Mouse (Mus musculus): ENCODE measurements around the gene Kdelc1. TPM values are rescaled to one million over a fixed set of nuclear protein-coding genes. Genes with fewer than 3 reads are reported as not detected.
A peak's percentile ranks its signal among the peaks of the same experiment; 100 is the strongest.

Kdelc1 gene
- total RNA-seq (2021), result 1 to 10 TPM; 6.7 to 7.7 TPM
- long read RNA-seq, experiment 1, partial matches to known transcripts, result 3 of 8 reads
- long read RNA-seq, experiment 1, other reads (novel, unspliced or antisense), result 4 of 8 reads
- long read RNA-seq, experiment 2, transcript Kdelc1-202 (10 exons, 2,359 nt), result major isoform, 7 of 9 reads
- long read RNA-seq, experiment 2, partial matches to known transcripts, result 1 of 9 reads
- long read RNA-seq, experiment 2, other reads (novel, unspliced or antisense), result 0 of 9 reads

DNA sequence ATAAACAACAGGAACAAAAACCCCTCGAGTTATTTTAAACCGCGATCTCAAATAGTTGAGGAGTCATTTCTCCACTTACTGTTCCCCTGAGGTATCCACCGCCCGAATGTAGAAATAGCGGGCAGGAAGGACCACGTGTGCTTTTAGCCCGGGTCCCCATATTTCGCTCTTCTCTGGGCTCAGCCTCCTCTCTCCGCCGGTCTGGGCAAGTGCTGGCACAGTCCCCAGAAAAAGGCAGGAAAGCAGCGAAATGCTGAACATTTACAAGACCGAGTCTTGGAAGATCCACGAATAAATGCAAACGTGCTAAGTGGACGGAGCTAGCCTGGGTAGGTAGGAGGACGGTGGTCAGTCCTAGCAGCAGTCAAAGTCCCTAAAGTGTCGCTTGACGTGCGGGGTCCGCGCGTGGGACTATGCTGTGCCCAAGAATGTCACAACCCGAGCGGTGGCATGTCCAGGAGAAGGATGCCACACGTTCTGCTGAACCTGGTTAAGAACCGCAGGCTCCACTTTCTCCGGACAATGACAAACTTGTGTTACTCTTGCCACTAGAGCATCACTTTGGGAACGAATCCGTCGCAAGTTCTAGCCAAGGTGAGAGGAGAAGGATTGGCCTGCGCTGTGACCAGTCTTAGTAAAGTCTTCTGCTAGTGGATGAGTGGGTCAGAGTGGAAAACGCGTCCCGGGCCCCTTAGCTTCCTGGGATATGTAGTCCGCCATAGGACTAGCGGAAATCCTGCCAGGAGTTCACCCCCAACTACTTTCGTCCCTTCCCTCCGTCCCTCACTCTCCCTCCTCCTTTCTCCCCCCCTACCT, at the start of gene Kdelc1, which contains the start of gene Bivm:
Kdelc1 (minus strand) TSS at position 570 of the 816 bp plus-strand sequence.
Bivm (plus strand) TSS at position 719 of the 816 bp plus-strand sequence.
- DNase-seq, result peak; percentile 89

GRCm38 (mm10) chr1:44167859-44168383, 49.3 kb upstream of the Kdelc1 start:
- DNase-seq, result no peak

DNA sequence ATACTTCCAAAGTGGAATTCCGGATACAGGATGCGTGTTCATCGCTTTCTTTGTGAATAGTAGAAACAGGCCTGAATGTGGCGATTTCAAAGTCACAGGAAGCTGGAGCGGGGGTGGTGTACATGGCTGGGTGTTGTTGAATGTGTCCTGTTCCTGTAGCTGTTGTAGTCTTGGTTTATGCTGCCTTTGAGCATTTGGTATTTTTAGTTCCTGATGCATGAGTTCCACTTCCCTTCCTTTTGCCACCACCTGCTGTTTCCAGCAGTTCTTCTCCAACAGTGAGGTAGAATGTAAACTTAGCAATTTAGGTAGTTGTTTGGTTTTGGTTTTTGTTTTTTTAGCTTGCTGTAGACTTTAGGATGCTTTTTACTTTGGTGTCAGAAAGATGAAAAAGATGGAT, 43.8 kb upstream of the Kdelc1 start:
- no peak for DNase-seq

GRCm38 (mm10) chr1:44161818-44162217, 43.2 kb upstream of the Kdelc1 start:
- no peak for DNase-seq

- no peak for DNase-seq
Observed at GRCm38 (mm10) chr1:44158317-44158716, 39.7 kb upstream of the Kdelc1 start.

- no peak for DNase-seq
Observed at GRCm38 (mm10) chr1:44155287-44155686, 36.7 kb upstream of the Kdelc1 start.

- no peak for DNase-seq
Observed at GRCm38 (mm10) chr1:44148706-44149105, 30.1 kb upstream of the Kdelc1 start.

DNA sequence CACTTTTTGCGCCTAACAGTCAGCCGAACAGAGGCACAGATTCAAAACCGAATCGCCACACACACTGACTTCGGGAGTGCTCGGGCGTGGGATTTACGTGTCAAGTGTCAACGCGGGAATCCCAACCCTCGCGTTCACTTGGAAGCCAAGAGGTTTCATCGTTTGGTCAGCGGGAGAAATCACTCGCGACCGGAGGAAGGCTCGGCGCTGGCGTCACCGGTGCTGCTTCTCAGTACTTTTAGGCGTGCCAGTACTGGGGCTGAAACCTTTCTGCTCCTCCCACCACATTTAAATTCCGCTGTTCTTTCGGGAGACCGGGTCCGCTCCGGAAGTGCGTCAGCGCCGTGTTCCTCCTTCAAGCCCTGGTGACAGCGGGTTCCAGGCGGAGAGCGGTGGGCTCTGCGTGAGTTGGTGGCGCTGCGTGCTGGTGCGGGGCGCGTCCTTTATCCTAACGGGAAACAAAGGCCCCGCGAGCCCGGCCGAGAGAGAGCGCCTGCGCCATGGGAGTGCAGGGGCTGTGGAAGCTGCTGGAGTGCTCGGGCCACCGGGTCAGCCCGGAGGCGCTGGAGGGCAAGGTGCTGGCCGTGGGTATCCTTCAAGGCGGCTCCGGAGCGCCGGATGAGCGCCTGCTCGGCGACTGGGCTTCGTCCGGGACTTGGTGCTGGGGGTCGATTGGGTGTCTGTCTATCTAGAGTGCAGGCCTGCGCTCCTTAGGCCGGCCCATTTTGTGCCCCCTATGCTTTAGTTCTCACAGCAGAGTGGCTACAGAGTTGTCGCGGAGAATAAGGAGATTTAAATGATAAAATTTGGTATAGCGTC, 29.2 kb upstream of the Kdelc1 start, which contains the start of gene Ercc5:
Ercc5 (plus strand) TSS at position 182 of the 819 bp plus-strand sequence.
- DNase-seq, result peak; percentile 85

- DNase-seq, result no peak
Observed at GRCm38 (mm10) chr1:44142747-44143146, 24.1 kb upstream of the Kdelc1 start.

DNA sequence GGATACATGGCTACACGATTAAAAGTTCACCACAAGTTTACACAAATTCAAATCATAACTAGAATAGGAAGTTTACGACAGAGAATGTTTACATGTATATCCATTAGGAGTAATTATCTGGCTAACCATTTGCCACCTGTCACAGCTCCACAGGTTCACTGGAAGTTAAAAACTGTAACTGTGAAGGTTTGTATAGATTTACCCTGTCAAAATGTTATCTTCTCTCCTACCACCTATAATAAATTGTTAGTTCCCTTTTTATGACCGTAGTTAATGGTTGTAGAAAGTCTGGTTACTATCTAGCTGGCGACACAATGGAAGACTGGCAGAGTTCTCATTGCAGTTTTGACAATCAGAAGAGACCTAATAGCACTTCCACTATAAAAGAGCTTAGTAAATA, 21.6 kb upstream of the Kdelc1 start:
- no peak for DNase-seq

GRCm38 (mm10) chr1:44129929-44130581, 11.4 kb upstream of the Kdelc1 start:
- DNase-seq, result no peak

DNA sequence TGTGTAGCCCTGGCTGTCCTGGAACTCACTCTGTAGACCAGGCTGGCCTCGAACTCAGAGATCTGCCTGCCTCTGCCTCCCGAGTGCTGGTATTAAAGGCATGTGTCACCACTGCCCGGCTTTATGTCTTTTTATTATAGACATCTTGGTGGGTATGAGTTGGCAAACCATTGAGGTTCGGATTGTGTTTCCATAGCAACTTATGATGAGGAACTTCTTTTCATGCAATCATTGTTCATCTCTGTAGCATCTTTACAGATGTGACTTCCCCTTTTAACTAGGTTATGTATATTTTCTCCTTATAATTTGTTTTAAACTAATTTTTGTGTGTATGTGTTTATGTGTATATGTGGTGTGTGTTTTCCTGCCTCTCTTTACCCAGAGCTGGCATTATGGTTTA, 7.0 kb upstream of the Kdelc1 start:
- DNase-seq, result no peak

DNA sequence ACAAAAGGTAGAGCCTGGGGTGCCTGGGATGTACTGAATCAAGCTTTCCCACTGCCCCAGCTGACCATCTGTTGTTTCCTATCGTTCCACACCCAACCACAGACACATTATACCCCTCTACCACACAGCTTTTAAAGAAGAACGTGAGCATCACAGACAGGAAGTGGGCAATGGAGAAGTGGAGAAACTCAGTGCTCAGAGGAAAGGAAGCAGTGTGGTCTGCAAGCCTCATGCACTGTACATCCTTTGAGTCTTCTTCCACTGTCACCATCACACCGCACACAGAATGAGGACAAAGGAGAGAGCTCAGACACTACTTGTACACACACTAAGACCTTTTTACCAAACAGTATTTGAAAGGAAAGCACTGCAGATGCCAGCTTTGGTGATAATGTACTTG, 3.6 kb upstream of the Kdelc1 start:
- no peak for DNase-seq

- DNase-seq, result no peak
Observed at GRCm38 (mm10) chr1:44120074-44120406, 1.4 kb upstream of the Kdelc1 start.

GRCm38 (mm10) chr1:44119201-44120073, 829 bp upstream of the Kdelc1 start:
- DNase-seq, result peak; percentile 80

DNA sequence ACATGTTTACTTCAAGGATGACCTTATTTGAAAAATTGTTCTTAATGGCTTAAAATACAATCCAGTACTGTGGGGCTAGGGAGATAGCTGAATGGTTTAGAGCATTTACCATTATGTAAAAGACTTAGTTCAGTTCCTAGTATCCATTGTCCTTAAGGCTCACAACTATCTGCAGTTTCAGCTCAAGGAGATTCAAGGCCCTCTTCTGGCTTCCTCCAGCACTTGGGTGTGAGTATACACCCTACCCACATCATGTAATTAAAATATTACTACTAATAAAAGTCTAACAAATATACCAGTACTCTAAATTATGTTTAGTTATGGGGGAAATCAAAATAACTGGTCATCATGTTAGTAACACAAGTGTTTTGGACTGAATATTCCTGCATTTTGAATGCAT, 1.0 kb downstream of the Kdelc1 start:
- no peak for DNase-seq

DNA sequence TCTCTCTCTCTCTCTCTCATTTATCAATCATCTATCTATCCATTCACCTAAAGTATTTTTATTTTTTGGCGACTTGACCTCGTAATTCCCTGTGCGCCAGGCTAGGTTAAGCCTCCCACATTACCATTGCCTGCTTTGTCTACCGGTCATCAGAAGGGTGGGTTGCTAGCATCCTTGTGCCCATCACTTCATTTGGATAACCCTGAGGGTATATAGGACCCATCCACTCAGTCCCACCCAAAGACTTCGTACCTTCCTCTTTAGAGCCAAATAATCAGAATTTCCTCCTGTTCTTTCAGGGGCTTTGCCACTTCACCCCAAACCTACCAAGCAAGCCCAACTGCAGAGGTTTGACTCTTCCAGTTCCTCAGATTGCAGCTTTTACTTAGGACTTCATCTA, 15.7 kb downstream of the Kdelc1 start:
- DNase-seq, result no peak

GRCm38 (mm10) chr1:44102259-44102717, 16.3 kb downstream of the Kdelc1 start, which contains the start of gene Tex30:
TSS of gene Tex30 (minus strand) at chr1:44102441.
- peak; percentile 93 for DNase-seq

DNA sequence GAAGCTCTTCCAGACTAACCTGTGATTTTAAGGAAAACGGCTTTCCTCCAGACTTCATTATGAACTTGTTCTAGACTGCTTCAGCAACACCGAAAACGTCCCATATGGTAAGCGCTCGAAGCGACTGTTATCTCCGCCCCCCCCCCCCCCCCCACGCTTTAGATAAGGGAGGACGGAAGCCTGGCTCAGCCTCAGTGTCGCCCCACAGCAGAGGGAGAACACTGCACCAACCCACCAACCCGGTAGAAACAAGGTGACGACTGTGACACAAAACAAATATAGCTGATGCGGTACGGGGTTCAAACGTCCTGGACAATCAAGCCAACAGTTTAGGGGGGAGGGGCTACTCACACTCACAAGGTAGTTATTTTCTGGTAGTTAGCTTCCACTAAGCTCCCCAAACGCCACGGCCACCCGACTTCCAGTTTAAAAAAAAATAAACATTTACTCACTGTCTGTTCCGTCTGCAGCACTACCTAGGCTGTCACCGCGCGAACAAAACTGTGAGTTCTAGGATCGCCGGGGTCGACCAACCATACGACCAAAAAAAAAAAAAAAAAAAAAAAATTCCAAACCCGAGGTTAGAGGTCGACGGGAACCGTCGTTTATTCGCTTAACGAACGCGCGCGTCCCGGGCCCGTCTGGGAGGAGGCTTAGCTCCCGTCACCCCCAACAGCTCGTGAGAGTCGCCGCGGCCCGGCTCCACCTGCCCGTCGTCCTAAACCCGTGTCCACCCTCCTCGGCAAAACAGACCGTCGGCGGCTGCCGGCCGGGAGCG, 17.0 kb downstream of the Kdelc1 start:
- DNase-seq, result peak; percentile 8

DNA sequence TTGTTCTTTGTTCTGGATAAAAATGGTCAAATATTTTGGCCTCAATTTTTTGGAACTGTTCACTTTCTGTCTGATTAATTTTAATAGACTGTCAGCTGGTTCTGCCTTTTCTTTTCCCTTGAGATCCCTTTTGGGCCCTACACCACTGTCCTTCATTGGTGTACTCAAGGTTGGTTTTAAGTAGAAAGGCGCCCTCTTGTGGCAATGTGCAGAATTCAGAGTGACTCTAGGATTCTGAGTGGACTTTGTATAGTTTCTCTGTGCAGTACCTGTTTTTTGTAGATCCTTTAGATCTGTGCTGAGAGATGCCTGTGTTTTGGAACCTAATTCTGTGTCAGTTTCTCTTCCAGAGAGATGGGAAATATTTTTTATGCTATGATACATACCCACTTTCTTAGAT, 54.0 kb downstream of the Kdelc1 start:
- no peak for DNase-seq
